Mouse (Mus musculus) limb, embryonic 10.5 days (tissue): ENCODE data around the gene Taf1b. TPM values are rescaled to one million over a fixed set of nuclear protein-coding genes. Genes with fewer than 3 reads are reported as not detected.

Experiments used
- DNase-seq: peaks from one replicate; pipeline ENCODE4 v3.0.0-alpha.2; 2017; ENCODE audit warnings: low spot score
- H3K27ac ChIP-seq: fragments of 300-500 bp; sonication (generic); 2 replicates; pipeline ENCODE4 v1.5.1; 2016; ENCODE audit warnings: mild to moderate bottlenecking
- H3K27me3 ChIP-seq: fragments of 300-500 bp; sonication (generic); 2 replicates; pipeline ENCODE4 v1.6.1; 2016; ENCODE audit warnings: low read depth, mild to moderate bottlenecking; ENCODE audit not compliant: poor library complexity, severe bottlenecking
- H3K36me3 ChIP-seq: fragments of 300-500 bp; sonication (generic); 2 replicates; pipeline ENCODE4 v1.6.1; 2016; ENCODE audit warnings: mild to moderate bottlenecking, moderate library complexity
- H3K4me1 ChIP-seq: fragments of 300-500 bp; sonication (generic); 2 replicates; pipeline ENCODE4 v1.6.1; 2016
- H3K4me3 ChIP-seq: fragments of 300-500 bp; sonication (generic); 2 replicates; pipeline ENCODE4 v1.5.1; 2016; ENCODE audit warnings: mild to moderate bottlenecking, moderate library complexity
- H3K9me3 ChIP-seq: fragments of 300-500 bp; sonication (generic); replicated peaks from 2 replicates; pipeline ENCODE4 v1.6.1; 2016; ENCODE audit warnings: mild to moderate bottlenecking
- WGBS: fragments of 180-500 bp; shearing (Covaris S2); methylation state at CpG from one replicate; pipeline ENCODE4 v1.1.7; 2016; 5-methylcytosine and 5-hydroxymethylcytosine counted together
- polyA plus RNA-seq: library from polyadenylated mRNA; unstranded; fragments of >200 nt; fragmentation: Nextera tagmentation; extraction: Ambion mirVana; gene quantifications from 2 replicates; pipeline ENCODE4 v1.2.1, GENCODE M21; 2016

Taf1b gene
- polyA plus RNA-seq, 1 experiment from 2014 or later, result 35.1 TPM

DNA sequence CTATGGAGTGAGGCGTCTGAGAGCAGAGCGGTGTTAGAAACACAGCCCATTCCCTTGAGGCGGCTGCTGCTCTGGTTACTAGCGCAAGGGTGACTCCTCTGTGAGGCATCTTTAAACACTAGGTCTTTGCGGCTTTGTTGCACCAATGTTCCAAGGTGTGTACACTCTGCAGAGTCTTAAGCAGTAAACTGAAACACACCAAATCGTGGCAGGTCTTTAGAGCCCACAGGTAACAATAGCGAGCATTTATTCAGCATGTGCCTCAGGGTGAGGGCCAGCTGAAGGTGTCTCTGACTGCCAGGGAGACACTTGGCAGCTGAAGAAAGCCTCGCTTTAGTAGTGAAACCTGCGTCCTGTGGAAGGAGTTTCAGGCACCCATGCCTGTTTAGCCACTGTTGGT lies 93.9 kb downstream of the Taf1b start:
- no peak for DNase-seq
- Histone ChIP-seq H3K36me3 (no peaks in the 10 kb centered on the region), H3K9me3 (no peaks in the 10 kb centered on the region), H3K4me1 (peaks cover 11% of the 10 kb centered on the region), H3K27ac (no peak overlapping the region), H3K4me3 (no peak overlapping the region), H3K27me3 (no peaks in the 10 kb centered on the region)
- WGBS, result 82% methylated on average over 9 of the region's 9 CpGs

DNA sequence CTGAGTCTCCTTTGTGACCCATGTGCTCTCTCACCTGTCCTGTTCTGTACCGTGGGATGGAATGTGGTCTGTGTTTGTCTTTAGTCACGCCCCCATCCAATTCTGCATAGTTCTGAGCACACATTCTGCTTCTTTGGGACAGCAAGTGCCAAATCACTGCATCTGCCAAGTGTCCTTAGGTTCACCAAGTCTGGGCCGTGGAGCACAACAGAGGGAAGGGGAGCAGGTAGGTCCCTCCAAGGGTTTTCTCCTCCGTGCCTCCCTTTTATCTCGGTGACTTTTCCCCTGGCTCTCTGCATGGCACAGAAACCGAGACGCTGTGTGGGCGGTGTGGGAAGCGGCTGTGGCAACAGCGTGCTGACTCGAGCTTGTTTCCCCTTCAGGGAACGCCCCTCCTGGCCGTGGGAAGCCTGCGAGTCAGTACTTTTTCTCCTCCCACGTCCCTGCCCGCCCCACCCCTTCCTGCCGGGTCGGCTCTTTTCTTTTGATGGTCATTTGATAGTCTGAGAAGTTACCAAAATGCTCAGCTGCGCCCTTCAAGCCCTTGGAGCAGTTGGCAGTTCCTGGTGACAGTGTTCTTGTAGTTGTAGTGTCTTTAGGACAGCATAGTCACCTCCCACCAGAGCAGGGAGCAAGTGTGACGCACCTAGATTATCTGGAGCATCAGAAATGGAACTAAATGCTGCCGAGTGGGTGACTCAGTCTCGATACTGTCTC lies 95.0 kb downstream of the Taf1b start:
- Histone ChIP-seq H3K27ac (no peak overlapping the region), H3K4me3 (peak overlapping the region; percentile 41), H3K4me1 (peaks cover 11% of the 10 kb centered on the region), H3K27me3 (no peaks in the 10 kb centered on the region), H3K36me3 (no peaks in the 10 kb centered on the region), H3K9me3 (no peaks in the 10 kb centered on the region)
- DNase-seq, result peak; percentile 45
- WGBS, result 16% methylated on average over 22 of the region's 22 CpGs

DNA sequence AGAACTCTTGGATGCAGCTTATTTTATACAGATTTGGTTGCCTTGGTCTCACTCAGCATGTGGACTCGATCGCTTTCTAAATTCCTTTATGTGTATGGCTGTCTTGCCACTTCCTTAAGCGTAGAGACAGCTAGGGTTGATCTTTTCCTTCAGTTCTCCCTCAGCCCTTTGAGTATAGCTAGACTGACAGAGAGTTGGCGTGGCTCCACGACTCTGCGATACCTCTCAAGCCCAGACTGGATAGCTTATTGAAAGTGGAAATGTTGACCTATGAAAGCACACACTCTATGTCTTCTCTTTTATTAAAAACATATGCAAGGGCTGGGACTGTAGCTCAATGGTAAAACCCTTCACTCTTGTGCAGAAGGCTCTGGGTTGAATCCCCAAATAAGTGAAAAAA lies 99.2 kb downstream of the Taf1b start:
- H3K27ac ChIP-seq, result no peak overlapping the region
- peaks cover 11% of the 10 kb centered on the region for H3K4me1 ChIP-seq
- H3K9me3 ChIP-seq, result no peaks in the 10 kb centered on the region
- H3K27me3 ChIP-seq, result no peaks in the 10 kb centered on the region
- WGBS, result 90% methylated on average over 6 of the region's 6 CpGs
- no peak for DNase-seq
- H3K36me3 ChIP-seq, result no peaks in the 10 kb centered on the region
- no peak overlapping the region for H3K4me3 ChIP-seq

DNA sequence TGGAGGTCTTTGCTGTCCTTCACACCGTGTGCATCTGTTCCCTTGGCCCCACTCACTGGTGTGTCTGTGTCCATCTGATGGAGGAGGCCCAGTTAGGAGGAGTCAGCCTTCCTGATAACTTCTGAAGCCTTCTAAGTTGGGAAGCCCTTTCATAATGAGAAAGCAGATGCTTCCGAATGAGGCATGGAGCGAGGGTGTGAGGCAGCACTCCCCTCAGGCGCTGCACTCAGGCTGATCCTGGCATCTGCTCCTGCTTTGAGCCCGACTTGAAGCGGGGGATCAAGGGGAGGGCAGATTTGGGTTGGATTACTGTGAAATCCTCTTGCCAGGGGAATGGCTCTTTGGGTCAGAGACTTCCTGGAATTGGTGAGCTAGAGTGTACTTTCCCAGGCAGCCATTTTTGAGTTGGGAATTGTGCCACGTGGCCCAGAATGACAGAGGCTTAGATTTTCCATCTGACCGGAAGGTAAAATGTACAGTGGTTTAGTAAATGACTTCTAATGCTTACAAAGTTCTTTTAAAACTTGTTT lies 101.3 kb downstream of the Taf1b start:
- WGBS, result 68% methylated on average over 8 of the region's 8 CpGs
- Histone ChIP-seq H3K36me3 (no peaks in the 10 kb centered on the region), H3K9me3 (no peaks in the 10 kb centered on the region), H3K4me1 (no peaks in the 10 kb centered on the region), H3K4me3 (no peak overlapping the region), H3K27ac (no peak overlapping the region), H3K27me3 (no peaks in the 10 kb centered on the region)
- no peak for DNase-seq

DNA sequence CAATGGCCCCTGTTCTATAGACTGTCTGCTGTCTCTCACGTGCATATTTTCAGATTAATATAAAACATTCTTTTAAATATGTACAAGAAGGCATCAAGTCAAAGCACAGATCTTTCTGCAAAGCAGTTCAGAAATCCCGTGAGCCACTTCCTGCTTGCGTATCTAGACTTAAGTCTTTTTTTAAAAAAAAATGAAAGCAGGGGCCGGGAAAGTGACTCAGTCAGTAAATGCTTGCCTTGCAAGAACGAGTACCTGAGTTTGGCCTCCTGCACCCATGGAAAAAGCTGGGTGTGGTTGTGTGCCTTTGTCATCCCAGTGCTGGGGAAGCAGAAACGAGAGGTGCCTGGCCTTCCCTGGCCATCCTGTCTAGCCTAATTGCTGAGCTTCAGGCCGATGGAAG lies 101.9 kb downstream of the Taf1b start:
- H3K4me3 ChIP-seq, result no peak overlapping the region
- H3K9me3 ChIP-seq, result no peaks in the 10 kb centered on the region
- no peak overlapping the region for H3K27ac ChIP-seq
- no peaks in the 10 kb centered on the region for H3K4me1 ChIP-seq
- H3K27me3 ChIP-seq, result no peaks in the 10 kb centered on the region
- no peaks in the 10 kb centered on the region for H3K36me3 ChIP-seq
- no peak for DNase-seq
- WGBS, result 86% methylated on average over 7 of the region's 7 CpGs

DNA sequence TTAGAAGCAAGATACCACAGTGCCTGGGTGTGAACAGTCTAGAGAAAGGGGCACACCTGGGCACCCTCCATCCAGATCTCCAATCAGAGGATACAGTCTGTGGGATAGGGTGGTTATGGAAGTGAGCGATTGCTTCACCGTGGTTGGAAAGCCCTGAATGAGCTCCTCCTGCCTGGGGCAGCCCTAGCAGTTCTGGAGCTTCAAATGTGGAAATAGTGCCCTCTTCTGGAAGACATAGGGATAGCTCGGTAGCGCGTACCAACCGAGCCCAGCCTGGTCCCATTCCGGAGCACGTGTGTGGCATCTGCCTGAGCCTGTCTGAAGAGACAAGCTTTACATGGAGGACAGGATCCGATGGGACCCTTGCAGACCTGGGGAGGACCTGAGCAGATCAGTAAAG lies 102.6 kb downstream of the Taf1b start:
- H3K27ac ChIP-seq, result no peak overlapping the region
- 3% methylated on average over 9 of the region's 9 CpGs for WGBS
- DNase-seq, result peak; percentile 75

DNA sequence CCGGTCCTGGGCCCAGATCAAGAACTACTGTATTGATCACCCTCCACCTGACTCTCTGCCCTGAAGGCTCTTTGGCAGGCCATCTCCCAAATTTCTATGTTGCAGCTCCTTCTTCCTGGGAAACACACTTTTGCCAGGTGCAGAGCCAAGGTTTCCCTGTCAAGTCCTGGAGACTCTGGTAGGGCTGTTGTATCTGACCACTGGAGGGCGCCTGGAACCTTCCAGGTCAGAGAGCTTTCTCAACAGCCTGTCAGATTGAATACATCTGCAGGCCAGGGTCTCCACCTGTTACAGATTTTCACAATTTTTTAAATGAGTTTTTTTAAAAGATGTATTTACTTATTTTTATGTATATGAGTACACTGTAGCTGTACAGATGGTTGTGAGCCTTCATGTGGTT lies 105.1 kb downstream of the Taf1b start:
- Histone ChIP-seq H3K27me3 (no peaks in the 10 kb centered on the region), H3K9me3 (no peaks in the 10 kb centered on the region), H3K27ac (no peak overlapping the region), H3K4me1 (no peaks in the 10 kb centered on the region), H3K4me3 (no peak overlapping the region), H3K36me3 (no peaks in the 10 kb centered on the region)
- 40% methylated on average over 2 of the region's 2 CpGs for WGBS
- DNase-seq, result peak; percentile 80

More for the DNA sequence above, 102.6 kb downstream of the Taf1b start:
- no peaks in the 10 kb centered on the region for H3K4me1 ChIP-seq
- no peaks in the 10 kb centered on the region for H3K9me3 ChIP-seq
- no peaks in the 10 kb centered on the region for H3K36me3 ChIP-seq
- H3K4me3 ChIP-seq, result no peak overlapping the region
- no peaks in the 10 kb centered on the region for H3K27me3 ChIP-seq

DNA sequence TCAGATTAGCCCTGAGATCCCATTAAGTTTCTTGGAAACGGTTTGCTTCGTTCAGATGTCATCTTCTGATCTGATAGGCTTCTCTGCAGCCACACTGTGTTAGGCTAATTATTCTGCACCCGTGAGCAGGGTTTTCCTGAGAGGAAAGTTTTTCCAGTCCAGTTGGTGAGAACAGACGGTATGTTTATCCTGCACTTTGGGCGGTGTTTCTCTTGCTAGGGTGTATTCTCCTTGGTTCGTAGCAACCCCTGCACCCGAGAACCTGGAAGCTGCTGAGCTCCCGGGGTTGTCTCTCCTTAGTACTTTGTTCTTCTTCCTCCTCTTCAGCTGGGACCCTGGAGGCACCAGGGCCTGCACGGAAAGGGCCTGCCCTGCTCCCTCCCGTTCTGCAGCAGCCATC lies 108.0 kb downstream of the Taf1b start:
- H3K27me3 ChIP-seq, result no peaks in the 10 kb centered on the region
- no peak for DNase-seq
- H3K4me3 ChIP-seq, result no peak overlapping the region
- H3K27ac ChIP-seq, result no peak overlapping the region
- no peaks in the 10 kb centered on the region for H3K36me3 ChIP-seq
- WGBS, result 89% methylated on average over 10 of the region's 10 CpGs
- no peaks in the 10 kb centered on the region for H3K9me3 ChIP-seq
- no peaks in the 10 kb centered on the region for H3K4me1 ChIP-seq

Other genes starting within 250 kb of the Taf1b start
- 0.55 and 0.71 TPM in 2 replicates for gene Grhl1, start 73.9 kb downstream of the Taf1b start, polyA plus RNA-seq
- 8.4 and 9.5 TPM in 2 replicates for gene Klf11, start 152.9 kb downstream of the Taf1b start, polyA plus RNA-seq
- gene Cys1, start 183.5 kb downstream of the Taf1b start, polyA plus RNA-seq, result 0.21 TPM in 1 of 2 replicates, not detected in the other
- 631 and 705 TPM in 2 replicates for gene Rrm2, start 209.9 kb downstream of the Taf1b start, polyA plus RNA-seq